Mouse (Mus musculus) ES-E14 (cell line): ENCODE data around the gene Cass4.

Source experiments
- HCFC1 ChIP-seq: IDR thresholded peaks from 2 replicates; pipeline ENCODE4 v1.6.1; 2012; ENCODE audit warnings: low read length, inconsistent platforms, borderline replicate concordance; ENCODE audit not compliant: insufficient read depth
- MAFK ChIP-seq: IDR thresholded peaks from 2 replicates; pipeline ENCODE4 v1.6.1; 2014; ENCODE audit warnings: mild to moderate bottlenecking, low read depth, low read length, inconsistent platforms; ENCODE audit not compliant: insufficient read depth

DNA sequence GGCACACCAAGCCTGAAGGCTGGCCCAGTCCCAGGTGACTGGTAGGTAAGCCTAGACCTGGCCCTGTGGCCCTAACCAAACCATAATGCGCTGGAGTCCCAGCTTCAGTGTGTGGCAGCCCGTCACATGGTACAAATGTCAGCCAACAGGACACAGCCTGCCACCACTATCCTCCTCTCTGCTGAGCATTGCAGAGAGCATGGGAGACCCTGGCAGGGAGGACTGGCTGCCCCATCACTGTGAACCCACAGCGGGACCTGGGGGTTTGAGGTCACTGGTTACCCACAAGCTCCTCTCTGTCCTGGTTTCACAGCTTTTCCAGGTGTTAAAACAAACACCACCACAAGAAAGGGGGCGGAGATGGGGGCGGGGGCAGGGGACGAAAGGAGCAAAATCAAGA is 3.3 kb upstream of the Cass4 start:
- TF ChIP-seq MAFK (no peak), HCFC1 (no peak)
